Mouse (Mus musculus) stomach, embryonic 14.5 days (tissue): ENCODE results near the gene Btnl1. TPM values are rescaled to one million over a fixed set of nuclear protein-coding genes. Genes with fewer than 3 reads are reported as not detected.

Experiments
- ATAC-seq: fragments of 200-750 bp; cut with Nextera tagmentation; 2 replicates; pipeline ENCODE4 v1.8.0; 2017; ENCODE audit warnings: low read depth, moderate TSS enrichment; ENCODE audit not compliant: insufficient number of reproducible peaks, insufficient read depth, low FRiP score
- H3K27ac ChIP-seq: fragments of 300-500 bp; sonication (generic); 2 replicates; pipeline ENCODE4 v1.5.1; 2014; ENCODE audit warnings: mild to moderate bottlenecking, low read length, moderate library complexity, mixed read lengths
- H3K27me3 ChIP-seq: fragments of 300-500 bp; sonication (generic); 2 replicates; pipeline ENCODE4 v1.6.1; 2014; ENCODE audit warnings: low read length, control low read depth, mixed read lengths; ENCODE audit not compliant: control insufficient read depth, insufficient read depth
- H3K36me3 ChIP-seq: fragments of 300-500 bp; sonication (generic); 2 replicates; pipeline ENCODE4 v1.6.1; 2014; ENCODE audit warnings: mild to moderate bottlenecking, control low read depth, low read length, moderate library complexity, mixed read lengths; ENCODE audit not compliant: control insufficient read depth, insufficient read depth
- H3K4me1 ChIP-seq: fragments of 300-500 bp; sonication (generic); 2 replicates; pipeline ENCODE4 v1.6.1; 2014; ENCODE audit warnings: low read length, control low read depth, mixed read lengths; ENCODE audit not compliant: control insufficient read depth, insufficient read depth
- H3K4me2 ChIP-seq: fragments of 300-500 bp; sonication (generic); replicated peaks from 2 replicates; pipeline ENCODE4 v1.6.1; 2014; ENCODE audit warnings: low read depth, low read length, control low read depth
- H3K4me3 ChIP-seq: fragments of 300-500 bp; sonication (generic); 2 replicates; pipeline ENCODE4 v1.5.1; 2014; ENCODE audit warnings: low read depth, low read length, control low read depth
- H3K9ac ChIP-seq: fragments of 300-500 bp; sonication (generic); replicated peaks from 2 replicates; pipeline ENCODE4 v1.6.1; 2014; ENCODE audit warnings: low read depth, mild to moderate bottlenecking, control low read depth, low read length, moderate library complexity, mixed read lengths
- H3K9me3 ChIP-seq: fragments of 300-500 bp; sonication (generic); 2 replicates; pipeline ENCODE4 v1.6.1; 2016; ENCODE audit warnings: low read depth, low read length, control low read depth; ENCODE audit not compliant: control insufficient read depth
- WGBS: fragments of 180-500 bp; shearing (Covaris S2); extraction: QIAGEN DNeasy Blood & Tissue Kit; methylation state at CpG from one replicate; pipeline ENCODE4 v1.1.7; 2014; 5-methylcytosine and 5-hydroxymethylcytosine counted together
- polyA plus RNA-seq: library from polyadenylated mRNA; unstranded; fragments of >200 nt; fragmentation: Nextera tagmentation; extraction: Ambion mirVana; gene quantifications from 2 replicates; pipeline ENCODE4 v1.2.1, GENCODE M21; 2014

The Btnl1 gene
- polyA plus RNA-seq, 1 experiment from 2014 or later: not detected

- no peak overlapping the region for H3K4me3 ChIP-seq
- no peaks in the 10 kb centered on the region for H3K27me3 ChIP-seq
- no peak overlapping the region for H3K4me2 ChIP-seq
- WGBS: 58% methylated on average over 6 of the region's 6 CpGs
- no peak for ATAC-seq
- no peaks in the 10 kb centered on the region for H3K9me3 ChIP-seq
- H3K4me1 ChIP-seq: no peaks in the 10 kb centered on the region
- no peak overlapping the region for H3K27ac ChIP-seq
- no peaks in the 10 kb centered on the region for H3K36me3 ChIP-seq
- H3K9ac ChIP-seq: no peak overlapping the region
Measured at GRCm38 (mm10) chr17:34377450-34378209, 698 bp downstream of the Btnl1 start.

DNA sequence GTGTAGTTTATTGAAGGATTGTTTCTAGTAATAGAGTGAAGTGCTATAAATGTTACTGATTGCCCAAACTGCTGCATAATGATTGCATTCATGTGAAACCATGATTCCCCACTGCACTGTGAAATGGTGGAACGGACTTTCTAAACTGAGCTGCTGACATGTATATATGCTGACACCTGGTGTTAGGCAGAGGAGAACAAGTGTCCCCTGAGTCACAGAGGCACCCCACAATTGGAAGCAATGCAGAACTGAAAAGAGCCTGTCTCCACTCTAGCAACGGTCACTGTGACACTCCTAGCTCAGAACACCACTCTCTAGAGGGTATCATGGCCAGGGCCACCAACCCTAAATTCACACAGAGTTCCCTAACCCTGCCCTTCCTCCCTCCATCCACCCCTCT, 1.8 kb downstream of the Btnl1 start:
- Histone ChIP-seq H3K4me3 (no peak overlapping the region), H3K9me3 (no peaks in the 10 kb centered on the region), H3K4me1 (no peaks in the 10 kb centered on the region), H3K9ac (no peak overlapping the region), H3K27me3 (no peaks in the 10 kb centered on the region), H3K36me3 (no peaks in the 10 kb centered on the region), H3K27ac (no peak overlapping the region), H3K4me2 (no peak overlapping the region)
- ATAC-seq: no peak
- WGBS: 67% methylated on average over 2 of the region's 2 CpGs

GRCm38 (mm10) chr17:34379451-34379850, 2.5 kb downstream of the Btnl1 start:
- Histone ChIP-seq H3K4me2 (no peak overlapping the region), H3K4me1 (no peaks in the 10 kb centered on the region), H3K9me3 (no peaks in the 10 kb centered on the region), H3K27me3 (no peaks in the 10 kb centered on the region), H3K4me3 (no peak overlapping the region), H3K9ac (no peak overlapping the region), H3K27ac (no peak overlapping the region), H3K36me3 (no peaks in the 10 kb centered on the region)
- WGBS: 82% methylated on average over 7 of the region's 7 CpGs
- no peak for ATAC-seq

DNA sequence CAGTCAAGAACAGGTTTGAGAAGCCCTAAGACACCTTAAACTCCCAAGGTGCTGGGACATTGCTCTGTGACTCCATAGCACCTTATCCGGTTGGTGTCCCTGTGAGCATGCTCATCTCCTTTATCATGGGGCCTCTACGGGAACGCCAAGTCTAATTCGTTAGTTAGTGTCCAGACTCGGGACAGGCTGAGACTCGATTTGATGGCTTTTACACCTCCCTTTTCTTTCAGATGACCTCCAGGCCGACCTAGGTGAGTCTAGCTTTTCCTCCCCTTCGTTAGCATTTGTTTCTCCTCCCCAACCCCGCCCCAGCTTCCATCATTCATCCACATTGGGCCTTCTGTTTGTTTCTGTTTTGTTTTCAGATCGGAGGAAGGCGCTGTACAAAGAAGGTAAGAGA, 4.9 kb downstream of the Btnl1 start:
- no peaks in the 10 kb centered on the region for H3K36me3 ChIP-seq
- no peaks in the 10 kb centered on the region for H3K9me3 ChIP-seq
- no peak overlapping the region for H3K4me2 ChIP-seq
- ATAC-seq: no peak
- WGBS: 70% methylated on average over 11 of the region's 11 CpGs
- no peak overlapping the region for H3K27ac ChIP-seq
- no peaks in the 10 kb centered on the region for H3K27me3 ChIP-seq
- no peak overlapping the region for H3K4me3 ChIP-seq
- H3K4me1 ChIP-seq: no peaks in the 10 kb centered on the region
- no peak overlapping the region for H3K9ac ChIP-seq

GRCm38 (mm10) chr17:34383212-34383611, 6.3 kb downstream of the Btnl1 start:
- no peaks in the 10 kb centered on the region for H3K36me3 ChIP-seq
- H3K27ac ChIP-seq: no peak overlapping the region
- H3K27me3 ChIP-seq: no peaks in the 10 kb centered on the region
- no peaks in the 10 kb centered on the region for H3K4me1 ChIP-seq
- ATAC-seq: no peak
- no peak overlapping the region for H3K4me2 ChIP-seq
- H3K9ac ChIP-seq: no peak overlapping the region
- no peak overlapping the region for H3K4me3 ChIP-seq
- WGBS: 74% methylated on average over 7 of the region's 7 CpGs
- H3K9me3 ChIP-seq: no peaks in the 10 kb centered on the region

GRCm38 (mm10) chr17:34384699-34385098, 7.8 kb downstream of the Btnl1 start:
- ATAC-seq: no peak
- H3K9me3 ChIP-seq: no peaks in the 10 kb centered on the region
- no peak overlapping the region for H3K9ac ChIP-seq
- H3K36me3 ChIP-seq: no peaks in the 10 kb centered on the region
- H3K27me3 ChIP-seq: no peaks in the 10 kb centered on the region
- no peak overlapping the region for H3K4me3 ChIP-seq
- H3K4me1 ChIP-seq: no peaks in the 10 kb centered on the region
- 55% methylated on average over 3 of the region's 3 CpGs for WGBS
- no peak overlapping the region for H3K4me2 ChIP-seq
- H3K27ac ChIP-seq: no peak overlapping the region

GRCm38 (mm10) chr17:34386656-34387055, 9.7 kb downstream of the Btnl1 start:
- Histone ChIP-seq H3K9me3 (no peaks in the 10 kb centered on the region), H3K4me3 (no peak overlapping the region), H3K4me2 (no peak overlapping the region), H3K9ac (no peak overlapping the region), H3K36me3 (no peaks in the 10 kb centered on the region), H3K4me1 (no peaks in the 10 kb centered on the region), H3K27me3 (no peaks in the 10 kb centered on the region), H3K27ac (no peak overlapping the region)
- no peak for ATAC-seq
- WGBS: 64% methylated on average over 2 of the region's 2 CpGs

DNA sequence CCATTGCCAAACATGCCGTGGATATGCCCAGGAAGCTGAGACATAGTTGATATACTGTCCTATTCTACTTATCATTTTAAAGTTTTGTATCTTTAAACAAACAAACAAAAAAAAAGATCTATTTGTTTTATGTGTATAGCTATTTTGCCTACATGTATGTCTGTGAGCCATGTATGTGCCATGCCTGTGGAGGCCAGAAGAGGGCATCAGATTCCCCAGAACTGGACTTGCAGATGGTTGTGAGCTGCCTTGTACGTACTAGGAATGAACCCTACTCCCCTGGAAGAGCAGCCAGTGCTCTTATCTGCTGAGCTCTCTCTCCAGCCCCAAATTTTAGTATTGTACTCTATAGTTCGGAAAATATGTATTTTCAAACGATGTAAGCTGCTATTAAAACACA, 11.6 kb downstream of the Btnl1 start:
- WGBS: 35% methylated on average over 4 of the region's 4 CpGs
- H3K4me3 ChIP-seq: no peak overlapping the region
- no peak overlapping the region for H3K9ac ChIP-seq
- no peak for ATAC-seq
- H3K4me1 ChIP-seq: no peaks in the 10 kb centered on the region
- H3K4me2 ChIP-seq: no peak overlapping the region
- H3K36me3 ChIP-seq: no peaks in the 10 kb centered on the region
- H3K9me3 ChIP-seq: no peaks in the 10 kb centered on the region
- H3K27ac ChIP-seq: no peak overlapping the region
- H3K27me3 ChIP-seq: no peaks in the 10 kb centered on the region

GRCm38 (mm10) chr17:34391507-34391906, 14.6 kb downstream of the Btnl1 start:
- Histone ChIP-seq H3K4me2 (peak overlapping the region; percentile 45; the same call in 1 of the 2 replicates), H3K36me3 (no peaks in the 10 kb centered on the region), H3K4me1 (no peaks in the 10 kb centered on the region), H3K9ac (no peak overlapping the region), H3K4me3 (no peak overlapping the region), H3K9me3 (no peaks in the 10 kb centered on the region), H3K27ac (no peak overlapping the region), H3K27me3 (no peaks in the 10 kb centered on the region)
- 60% methylated on average over 7 of the region's 7 CpGs for WGBS
- ATAC-seq: no peak
